Mouse (Mus musculus) naive thymus-derived CD4-positive, alpha-beta T cell, adult 2 months (primary cell): ENCODE data around the gene Ren1.

Experiments used
- DNase-seq: peaks from one replicate; pipeline ENCODE4 v3.0.0-alpha.2; 2011; ENCODE audit warnings: low read depth

Ren1 gene

GRCm38 (mm10) chr1:133409786-133410185 is 59.5 kb downstream of the Ren1 start:
- DNase-seq = no peak
